In the genomic region with DNA sequence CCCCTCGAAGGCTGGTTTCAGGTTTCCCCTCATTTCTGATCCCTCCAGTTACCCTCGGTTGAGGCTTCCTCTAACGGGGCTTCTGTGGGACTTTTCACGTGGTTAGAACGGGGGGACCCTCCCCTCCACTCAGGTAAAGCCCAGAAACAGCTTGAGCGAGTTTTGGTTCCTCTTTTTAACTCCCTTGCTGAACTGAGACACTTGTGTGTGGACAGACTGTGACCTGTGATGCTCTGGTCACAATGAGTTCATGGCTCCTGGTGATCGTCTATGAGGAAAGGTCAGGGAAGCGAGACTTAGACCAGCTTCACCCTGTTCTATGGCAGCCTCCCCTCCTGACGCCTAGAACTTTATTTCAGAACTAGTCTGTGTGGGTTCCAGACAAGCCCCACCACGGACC, we compare ENCODE assay signal across 34 mouse cellular contexts. TPM values are rescaled to one million over a fixed set of nuclear protein-coding genes. Genes with fewer than 3 reads are reported as not detected.
DNase-seq lines count a peak whose midpoint lies in the region; ATAC-seq and TF ChIP-seq lines count a peak whose summit lies in the region.
"Had no signal": no experiment of that assay in that cellular context is flagged by ENCODE, and none has a peak within 500 bp of the region (broad histone marks: within the 10 kb centered on the region; RNA-seq: fewer than 3 reads in every experiment).

No protein-coding gene starts in this region.

- H3K4me1 ChIP-seq in MEL (ENCODE audit: control insufficient read depth in 1 of 2, insufficient read depth in 2 of 2, low read length in 2 of 2): peaks cover 0 to 11% of the 10 kb centered on the region in 2 experiments; a peak in 2 of 4 replicates
- H3K4me1 ChIP-seq in thymus, adult 2 months (replicated peaks; ENCODE audit: control insufficient read depth, insufficient read depth, low read length): peaks cover 52% of the 10 kb centered on the region
- H3K4me1 ChIP-seq: limb, embryonic 13.5 days; lung, embryonic 15.5 days had no signal

- intact Hi-C loops in left cerebral cortex, postnatal 36 days (cut with DNase I): no loop called here

- no peak for TF ChIP-seq EP300 in MEL (IDR thresholded peaks at IDR 0.05; ENCODE audit: low read depth in 1 of 2, low read length in 2 of 2)

- H3K36me3 ChIP-seq in MEL (ENCODE audit: control insufficient read depth in 1 of 2, insufficient read depth in 2 of 2, low read length in 2 of 2): peaks cover 0 to 8% of the 10 kb centered on the region in 2 experiments; a peak in 2 of 4 replicates
- H3K36me3 ChIP-seq in thymus, adult 2 months (ENCODE audit: control insufficient read depth, insufficient read depth, low read length): no peaks in the 10 kb centered on the region
- H3K36me3 ChIP-seq: hindbrain, embryonic 13.5 days; limb, embryonic 13.5 days; lung, embryonic 15.5 days had no signal

- H3K9me3 ChIP-seq in MEL (replicated peaks; ENCODE audit: insufficient read depth, low read length): no peaks in the 10 kb centered on the region
- H3K9me3 ChIP-seq: hindbrain, embryonic 13.5 days; limb, embryonic 13.5 days; lung, embryonic 15.5 days had no signal

- WGBS in thymus, adult 2 months: 26% methylated on average over 10 of the region's 10 CpGs

- H3K79me2 ChIP-seq in MEL (ENCODE audit: control insufficient read depth, insufficient read depth, low read length, poor library complexity): no peaks in the 10 kb centered on the region

- no peak for TF ChIP-seq POLR2A in MEL (IDR thresholded peaks at IDR 0.05; ENCODE audit: control insufficient read depth in 1 of 2, insufficient read depth in 1 of 2, low read depth in 1 of 2, low read length in 2 of 2, poor library complexity in 1 of 2)
- TF ChIP-seq POLR2A in thymus, adult 2 months (IDR thresholded peaks at IDR 0.05; ENCODE audit: control insufficient read depth, extremely low read depth, insufficient read depth, low read length, poor library complexity): no peak

- no peak overlapping the region for H3K4me3 ChIP-seq in MEL (ENCODE audit: control insufficient read depth in 1 of 2, insufficient read depth in 1 of 2, low read depth in 2 of 2, low read length in 2 of 2)
- no peak overlapping the region for H3K4me3 ChIP-seq in thymus, adult 2 months (ENCODE audit: control insufficient read depth, insufficient read depth, low read length)
- H3K4me3 ChIP-seq: hindbrain, embryonic 13.5 days; left cerebral cortex, adult 2 months; limb, embryonic 13.5 days; lung, embryonic 15.5 days had no signal

- no peak for TF ChIP-seq RAD21 in MEL (IDR thresholded peaks at IDR 0.05; ENCODE audit: low read depth, low read length)

- peak overlapping the region; percentile 8; the same call in 1 of the 2 replicates for H3K9ac ChIP-seq in MEL (ENCODE audit: control insufficient read depth, low read depth, low read length, poor library complexity, severe bottlenecking)
- H3K9ac ChIP-seq: hindbrain, embryonic 13.5 days; limb, embryonic 13.5 days; lung, embryonic 15.5 days had no signal

- DNase-seq in spleen, adult 18-20 months: peak; percentile 55 to 62
- no peak for DNase-seq in spleen, postnatal 4 days (ENCODE audit: low spot score in 2 of 2)
- no peak for DNase-seq in MEL (ENCODE audit: low read depth, low spot score)
- no peak for DNase-seq in thymus, postnatal 10 days (ENCODE audit: low spot score in 2 of 2)
- DNase-seq in left cerebral cortex, postnatal 36 days (ENCODE audit: low spot score in 2 of 2): no peak
- DNase-seq in thymus, adult 2 months: no peak
- DNase-seq: adrenal gland, adult 2 months; adrenal gland, postnatal 36 days; cerebellum, adult 2 months; cerebellum, postnatal 14 days; gastrocnemius, postnatal 14 days; heart, adult 18-20 months; heart, postnatal 36 days; kidney, postnatal 14 days; lung, postnatal 36 days; midbrain, embryonic 14.5 days; right cerebral cortex, adult 18-20 months; right cerebral cortex, postnatal 4 days; thymus, postnatal 25 days had no signal

- TF ChIP-seq CTCF in MEL (IDR thresholded peaks at IDR 0.05 in 2 of 3, conservative IDR thresholded peaks at IDR 0.05 in 1 of 3; ENCODE audit: control insufficient read depth in 1 of 3, insufficient read depth in 1 of 3, low read depth in 2 of 3, low read length in 3 of 3, poor library complexity in 1 of 3, severe bottlenecking in 1 of 3): no peak
- TF ChIP-seq CTCF in thymus, adult 2 months (IDR thresholded peaks at IDR 0.05; ENCODE audit: borderline replicate concordance, control insufficient read depth, extremely low read depth, insufficient read depth, low read length, poor library complexity): no peak

- no peak overlapping the region for H3K27ac ChIP-seq in MEL (ENCODE audit: control insufficient read depth, low read depth, low read length)
- no peak overlapping the region for H3K27ac ChIP-seq in thymus, adult 2 months (ENCODE audit: control insufficient read depth, insufficient read depth, low read length)
- H3K27ac ChIP-seq: hindbrain, embryonic 13.5 days; left cerebral cortex, adult 2 months; limb, embryonic 13.5 days; lung, embryonic 15.5 days had no signal

- H3K27me3 ChIP-seq in MEL (ENCODE audit: control insufficient read depth in 1 of 2, insufficient read depth in 2 of 2, low read length in 2 of 2): no peaks in the 10 kb centered on the region; a peak in 1 of 4 replicates
- H3K27me3 ChIP-seq in thymus, adult 2 months (ENCODE audit: control insufficient read depth, insufficient read depth, low read length): no peaks in the 10 kb centered on the region
- H3K27me3 ChIP-seq: hindbrain, embryonic 13.5 days; limb, embryonic 13.5 days; lung, embryonic 15.5 days had no signal

- ATAC-seq in megakaryocyte, adult 5-6 weeks (ENCODE audit: poor library complexity, severe bottlenecking): peak; percentile 66
- ATAC-seq: activated CD4-positive, CD25-positive, alpha-beta regulatory T cell, adult 4 months; CD4-positive, CD25-positive, alpha-beta regulatory T cell, adult 4 months; forebrain, embryonic 14.5 days; intestine, postnatal 0 days had no signal

TF ChIP-seq in MEL, 35 proteins besides CTCF, POLR2A, EP300 and RAD21:
- TF ChIP-seq MAZ (IDR thresholded peaks at IDR 0.05; ENCODE audit: low read depth, low read length) (no peak), MEF2A (IDR thresholded peaks at IDR 0.05; ENCODE audit: extremely low read depth, insufficient replicate concordance, low read depth, low read length, poor library complexity, severe bottlenecking) (no peak), MYC (IDR thresholded peaks at IDR 0.05; ENCODE audit: low read depth, low read length) (no peak), ELF1 (IDR thresholded peaks at IDR 0.05; ENCODE audit: low read depth, low read length) (no peak), GABPA (IDR thresholded peaks at IDR 0.05; ENCODE audit: low read depth, low read length) (no peak), MXI1 (IDR thresholded peaks at IDR 0.05; ENCODE audit: low read depth, low read length) (no peak), KAT2A (conservative IDR thresholded peaks at IDR 0.05; ENCODE audit: low read depth, low read length) (no peak)

RNA-seq across cellular contexts. Expression of a gene that starts 39.3 kb away (rescaled TPM):
- total RNA-seq in MEL (2012; rRNA removed): 0.58 and 0.78 TPM in 2 replicates
- polyA plus RNA-seq in MEL (2012; ENCODE audit: insufficient read depth in 1 of 2, insufficient read length in 2 of 2, low read depth in 1 of 2, low replicate concordance in 2 of 2, missing spikeins in 1 of 2): 1 to 10 TPM in 1 of 2 experiments, not detected in 1; 5.1 TPM
- total RNA-seq in megakaryocyte, adult 5-6 weeks (2015): 6.0 TPM in 2 replicates
- 2.6 and 3.0 TPM in 2 replicates for total RNA-seq in megakaryocyte, adult 5-6 weeks (2017)
- total RNA-seq in left cerebral cortex, postnatal 36 days (2021): 10 to 100 TPM; 58.1 to 70.0 TPM
- polyA plus RNA-seq in thymus, adult 2 months (2012; rRNA removed): 38.7 and 50.4 TPM in 2 replicates

RNA-seq across cellular contexts. Expression of a gene that starts 39.8 kb away (rescaled TPM):
- total RNA-seq in MEL (2012; rRNA removed): not detected in 2 replicates
- under 1 TPM in 1 of 2 experiments, not detected in 1; 0.18 TPM for polyA plus RNA-seq in MEL (2012; ENCODE audit: insufficient read depth in 1 of 2, insufficient read length in 2 of 2, low read depth in 1 of 2, low replicate concordance in 2 of 2, missing spikeins in 1 of 2)
- total RNA-seq in megakaryocyte, adult 5-6 weeks (2015): not detected in 2 replicates
- total RNA-seq in megakaryocyte, adult 5-6 weeks (2017): not detected in 2 replicates
- not detected for total RNA-seq in left cerebral cortex, postnatal 36 days (2021)
- 7.7 and 9.9 TPM in 2 replicates for polyA plus RNA-seq in thymus, adult 2 months (2012; rRNA removed)
- total RNA-seq: adrenal gland, postnatal 36 days; gastrocnemius, postnatal 14 days; layer of hippocampus, postnatal 10 days; left cerebral cortex, adult 2 months; left cerebral cortex, postnatal 25 days had no signal
- polyA plus RNA-seq: forebrain, embryonic 14.5 days; kidney, embryonic 14.5 days; liver, embryonic 11.5 days; liver, embryonic 16.5 days; lung, embryonic 15.5 days; midbrain, embryonic 14.5 days; neural tube, embryonic 11.5 days had no signal

Comparison
In these comparisons a context has a peak if more than half of its experiments do, and no peak if none do; other contexts are left out.
1. DNase-seq: peak in spleen, adult 18-20 months (2 of 2); none in spleen, postnatal 4 days (0 of 2), MEL (single experiment), thymus, postnatal 10 days (0 of 2), left cerebral cortex, postnatal 36 days (0 of 2) and thymus, adult 2 months (single experiment).
2. RNA of a gene that starts 39.3 kb away (total RNA-seq): 58.1 to 70.0 TPM in left cerebral cortex, postnatal 36 days; 2.6 to 6.0 TPM in megakaryocyte, adult 5-6 weeks and 0.58 to 0.78 TPM in MEL; every median in the first group is over 4 times any median in the second.